Mouse (Mus musculus): Measurements from ENCODE around the gene Sox5.

- no peak for TF ChIP-seq CTCF (IDR thresholded peaks at IDR 0.05; ENCODE audit: borderline replicate concordance, control insufficient read depth, extremely low read depth, insufficient read depth, low read length, poor library complexity)
- TF ChIP-seq POLR2A (IDR thresholded peaks at IDR 0.05; ENCODE audit: control insufficient read depth, extremely low read depth, insufficient read depth, low read length, poor library complexity), result no peak
Measured at GRCm38 (mm10) chr6:144753225-144753962, 28.4 kb downstream of the Sox5 start.
